In the genomic region with DNA sequence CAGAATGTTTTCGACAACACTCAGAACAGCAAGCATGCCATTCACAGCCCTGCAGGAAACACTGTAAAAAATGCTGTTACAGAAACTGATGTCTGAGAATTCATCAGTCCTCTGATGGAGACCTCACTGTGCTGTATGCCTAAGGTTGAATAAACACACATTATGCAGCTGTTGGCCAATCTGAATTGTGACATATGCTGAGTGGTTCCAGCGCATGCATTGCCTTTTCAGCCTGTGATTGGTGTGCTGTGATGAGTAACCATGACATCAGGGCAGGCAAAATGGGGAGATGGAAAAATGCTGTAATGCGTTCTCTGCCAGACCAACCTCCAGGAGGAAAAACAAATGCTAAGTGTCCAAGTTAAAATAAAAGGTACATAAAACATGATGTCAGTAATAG, we compare ENCODE assay signal across 10 mouse cellular contexts.
A peak's percentile ranks its signal among the peaks of the same experiment; 100 is the strongest.
DNase-seq lines count a peak whose midpoint lies in the region; ATAC-seq lines count a peak whose summit lies in the region.
"Had no signal": no experiment of that assay in that cellular context is flagged by ENCODE, and none has a peak within 500 bp of the region (broad histone marks: within the 10 kb centered on the region; RNA-seq: fewer than 3 reads in every experiment).

No protein-coding gene starts in this region.

- H3K4me2 ChIP-seq in heart, embryonic 12.5 days = no peak overlapping the region
- no peak overlapping the region for H3K4me2 ChIP-seq in neural tube, embryonic 12.5 days (replicated peaks)
- H3K4me2 ChIP-seq in hindbrain, embryonic 14.5 days (replicated peaks) = no peak overlapping the region
- H3K4me2 ChIP-seq: heart, embryonic 11.5 days had no signal

- H3K4me3 ChIP-seq in heart, embryonic 12.5 days = no peak overlapping the region
- H3K4me3 ChIP-seq in neural tube, embryonic 12.5 days = no peak overlapping the region
- H3K4me3 ChIP-seq in hindbrain, embryonic 14.5 days (replicated peaks; ENCODE audit: low read length) = no peak overlapping the region

- H3K27ac ChIP-seq in heart, embryonic 12.5 days (ENCODE audit: poor library complexity, severe bottlenecking) = no peak overlapping the region
- H3K27ac ChIP-seq in neural tube, embryonic 12.5 days = no peak overlapping the region
- H3K27ac ChIP-seq in hindbrain, embryonic 14.5 days = no peak overlapping the region

- H3K9me3 ChIP-seq in heart, embryonic 12.5 days (replicated peaks) = no peaks in the 10 kb centered on the region
- H3K9me3 ChIP-seq in neural tube, embryonic 12.5 days = no peaks in the 10 kb centered on the region
- no peaks in the 10 kb centered on the region for H3K9me3 ChIP-seq in hindbrain, embryonic 14.5 days (ENCODE audit: control insufficient read depth, low read length)

- H3K36me3 ChIP-seq in heart, embryonic 12.5 days = no peaks in the 10 kb centered on the region
- H3K36me3 ChIP-seq in neural tube, embryonic 12.5 days = no peaks in the 10 kb centered on the region
- no peaks in the 10 kb centered on the region for H3K36me3 ChIP-seq in hindbrain, embryonic 14.5 days (replicated peaks; ENCODE audit: control insufficient read depth, insufficient read depth)

- no peak for DNase-seq in heart, postnatal 4 days
- DNase-seq in neural tube, embryonic 10.5 days (ENCODE audit: extremely low spot score, low spot score) = no peak
- DNase-seq in hindbrain, embryonic 14.5 days (ENCODE audit: low spot score) = no peak
- peak; percentile 3 to 4 for DNase-seq in right cerebral cortex, postnatal 36 days (ENCODE audit: low spot score in 2 of 2)
- DNase-seq in urinary bladder, postnatal 10 days (ENCODE audit: low spot score) = no peak
- no peak for DNase-seq in left cerebral cortex, adult 11 months (ENCODE audit: low spot score)
- DNase-seq: cerebellum, adult 18-20 months had no signal

- H3K9ac ChIP-seq in heart, embryonic 12.5 days = no peak overlapping the region
- H3K9ac ChIP-seq in neural tube, embryonic 12.5 days = no peak overlapping the region
- H3K9ac ChIP-seq in hindbrain, embryonic 14.5 days = no peak overlapping the region

- H3K27me3 ChIP-seq in heart, embryonic 12.5 days (replicated peaks) = no peaks in the 10 kb centered on the region
- H3K27me3 ChIP-seq in neural tube, embryonic 12.5 days (replicated peaks) = no peaks in the 10 kb centered on the region
- H3K27me3 ChIP-seq in hindbrain, embryonic 14.5 days (ENCODE audit: control insufficient read depth, insufficient read depth, low read length) = no peaks in the 10 kb centered on the region

- ATAC-seq in heart, embryonic 12.5 days (ENCODE audit: insufficient number of reproducible peaks, low FRiP score) = 0 out of 2 replicates have a peak, but pooled peaks have one; percentile 36
- ATAC-seq in neural tube, embryonic 12.5 days (ENCODE audit: low FRiP score, low read depth) = peak; percentile 61; the same call in 1 of the 2 replicates
- ATAC-seq in hindbrain, embryonic 14.5 days (ENCODE audit: low FRiP score) = peak; percentile 71

- whole genome bisulfite sequencing in heart, embryonic 12.5 days = 64% methylated on average over 3 of the region's 3 CpGs
- WGBS in neural tube, embryonic 12.5 days = 66% methylated on average over 3 of the region's 3 CpGs
- WGBS in hindbrain, embryonic 14.5 days = 64% methylated on average over 3 of the region's 3 CpGs

- no peaks in the 10 kb centered on the region for H3K4me1 ChIP-seq in heart, embryonic 12.5 days (replicated peaks)
- H3K4me1 ChIP-seq in neural tube, embryonic 12.5 days = no peaks in the 10 kb centered on the region
- no peaks in the 10 kb centered on the region for H3K4me1 ChIP-seq in hindbrain, embryonic 14.5 days (replicated peaks; ENCODE audit: control insufficient read depth, insufficient read depth, low read length)

Comparison
In these comparisons a context has a peak if more than half of its experiments do, and no peak if none do; other contexts are left out.
1. DNase-seq: peak in right cerebral cortex, postnatal 36 days (2 of 2); none in heart, postnatal 4 days (single experiment), neural tube, embryonic 10.5 days (single experiment), hindbrain, embryonic 14.5 days (single experiment), urinary bladder, postnatal 10 days (single experiment) and left cerebral cortex, adult 11 months (single experiment).
2. Peak in every context shown above with its lines, with median percentiles within 50 percentile points of each other: ATAC-seq.